Mouse (Mus musculus): ENCODE data around the gene Etl4. TPM values are rescaled to one million over a fixed set of nuclear protein-coding genes. Genes with fewer than 3 reads are reported as not detected.

The Etl4 gene
- polyA plus RNA-seq, 1 experiment from 2014 or later = 5.0 TPM

GRCm38 (mm10) chr2:20479199-20479598 is 569.6 kb downstream of the Etl4 start:
- 73% methylated on average over 2 of the region's 2 CpGs for WGBS
- Histone ChIP-seq H3K9ac (no peak overlapping the region), H3K4me3 (no peak overlapping the region), H3K9me3 (no peaks in the 10 kb centered on the region), H3K27ac (replicated peaks) (no peak overlapping the region), H3K36me3 (no peaks in the 10 kb centered on the region), H3K4me1 (replicated peaks) (no peaks in the 10 kb centered on the region), H3K27me3 (no peaks in the 10 kb centered on the region), H3K4me2 (no peak overlapping the region)
- ATAC-seq (ENCODE audit: low FRiP score, low read depth) = no peak

- no peak for ATAC-seq (ENCODE audit: low FRiP score, low read depth)
- Histone ChIP-seq H3K9me3 (no peaks in the 10 kb centered on the region), H3K9ac (no peak overlapping the region), H3K36me3 (no peaks in the 10 kb centered on the region), H3K27ac (replicated peaks) (no peak overlapping the region), H3K4me3 (no peak overlapping the region), H3K4me2 (no peak overlapping the region), H3K4me1 (replicated peaks) (no peaks in the 10 kb centered on the region), H3K27me3 (no peaks in the 10 kb centered on the region)
- 7% methylated on average over 2 of the region's 2 CpGs for WGBS
These were observed 576.7 kb downstream of the Etl4 start for GRCm38 (mm10) chr2:20486137-20486788.

- WGBS = 87% methylated on average over 3 of the region's 3 CpGs
- H3K4me2 ChIP-seq = no peak overlapping the region
These were observed 579.5 kb downstream of the Etl4 start for GRCm38 (mm10) chr2:20489090-20489489.

GRCm38 (mm10) chr2:20492125-20492524 is 582.5 kb downstream of the Etl4 start:
- H3K9me3 ChIP-seq = no peaks in the 10 kb centered on the region
- H3K36me3 ChIP-seq = no peaks in the 10 kb centered on the region
- no peak overlapping the region for H3K27ac ChIP-seq (replicated peaks)
- H3K27me3 ChIP-seq = no peaks in the 10 kb centered on the region
- no peak overlapping the region for H3K9ac ChIP-seq
- H3K4me3 ChIP-seq = no peak overlapping the region
- ATAC-seq (ENCODE audit: low FRiP score, low read depth) = no peak
- no peak overlapping the region for H3K4me2 ChIP-seq
- no peaks in the 10 kb centered on the region for H3K4me1 ChIP-seq (replicated peaks)
- WGBS = 51% methylated on average over 2 of the region's 2 CpGs

More at GRCm38 (mm10) chr2:20489090-20489489, 579.5 kb downstream of the Etl4 start:
- H3K9ac ChIP-seq = no peak overlapping the region
- H3K4me1 ChIP-seq (replicated peaks) = no peaks in the 10 kb centered on the region
- H3K9me3 ChIP-seq = no peaks in the 10 kb centered on the region
- no peaks in the 10 kb centered on the region for H3K36me3 ChIP-seq
- ATAC-seq (ENCODE audit: low FRiP score, low read depth) = no peak
- no peaks in the 10 kb centered on the region for H3K27me3 ChIP-seq
- H3K4me3 ChIP-seq = no peak overlapping the region
- H3K27ac ChIP-seq (replicated peaks) = no peak overlapping the region

- 71% methylated on average over 2 of the region's 2 CpGs for WGBS
These were observed 584.2 kb downstream of the Etl4 start for GRCm38 (mm10) chr2:20493806-20494205.

GRCm38 (mm10) chr2:20494666-20495065 is 585.1 kb downstream of the Etl4 start:
- H3K36me3 ChIP-seq = no peaks in the 10 kb centered on the region
- H3K4me1 ChIP-seq (replicated peaks) = no peaks in the 10 kb centered on the region
- no peak for ATAC-seq (ENCODE audit: low FRiP score, low read depth)
- no peaks in the 10 kb centered on the region for H3K9me3 ChIP-seq
- H3K4me2 ChIP-seq = no peak overlapping the region
- H3K27ac ChIP-seq (replicated peaks) = no peak overlapping the region
- no peak overlapping the region for H3K9ac ChIP-seq
- H3K27me3 ChIP-seq = no peaks in the 10 kb centered on the region
- WGBS = 14% methylated on average over 3 of the region's 3 CpGs
- H3K4me3 ChIP-seq = no peak overlapping the region

More at GRCm38 (mm10) chr2:20493806-20494205, 584.2 kb downstream of the Etl4 start:
- H3K9ac ChIP-seq = no peak overlapping the region
- no peaks in the 10 kb centered on the region for H3K36me3 ChIP-seq
- no peaks in the 10 kb centered on the region for H3K4me1 ChIP-seq (replicated peaks)
- H3K27me3 ChIP-seq = no peaks in the 10 kb centered on the region
- no peak overlapping the region for H3K4me2 ChIP-seq
- ATAC-seq (ENCODE audit: low FRiP score, low read depth) = no peak
- H3K9me3 ChIP-seq = no peaks in the 10 kb centered on the region
- no peak overlapping the region for H3K4me3 ChIP-seq
- H3K27ac ChIP-seq (replicated peaks) = no peak overlapping the region

GRCm38 (mm10) chr2:20496219-20496800 is 586.7 kb downstream of the Etl4 start:
- Histone ChIP-seq H3K36me3 (no peaks in the 10 kb centered on the region), H3K4me3 (no peak overlapping the region), H3K9ac (no peak overlapping the region), H3K27ac (replicated peaks) (no peak overlapping the region), H3K27me3 (no peaks in the 10 kb centered on the region), H3K4me1 (replicated peaks) (no peaks in the 10 kb centered on the region), H3K9me3 (no peaks in the 10 kb centered on the region; the same call in 1 of the 2 replicates), H3K4me2 (no peak overlapping the region)
- no peak for ATAC-seq (ENCODE audit: low FRiP score, low read depth)
- 45% methylated on average over 8 of the region's 8 CpGs for WGBS

- Histone ChIP-seq H3K4me2 (no peak overlapping the region), H3K9me3 (no peaks in the 10 kb centered on the region), H3K4me1 (replicated peaks) (no peaks in the 10 kb centered on the region), H3K27ac (replicated peaks) (no peak overlapping the region), H3K36me3 (no peaks in the 10 kb centered on the region), H3K27me3 (no peaks in the 10 kb centered on the region), H3K9ac (no peak overlapping the region), H3K4me3 (no peak overlapping the region)
- 68% methylated on average over 6 of the region's 6 CpGs for WGBS
- no peak for ATAC-seq (ENCODE audit: low FRiP score, low read depth)
These were observed 598.5 kb downstream of the Etl4 start for GRCm38 (mm10) chr2:20507832-20508723.

- no peaks in the 10 kb centered on the region for H3K4me1 ChIP-seq (replicated peaks)
- no peak overlapping the region for H3K4me2 ChIP-seq
- H3K27me3 ChIP-seq = no peaks in the 10 kb centered on the region
- no peaks in the 10 kb centered on the region for H3K9me3 ChIP-seq
- no peak overlapping the region for H3K9ac ChIP-seq
- WGBS = 77% methylated on average over 3 of the region's 3 CpGs
- H3K27ac ChIP-seq (replicated peaks) = no peak overlapping the region
- H3K36me3 ChIP-seq = no peaks in the 10 kb centered on the region
- H3K4me3 ChIP-seq = no peak overlapping the region
- no peak for ATAC-seq (ENCODE audit: low FRiP score, low read depth)
These were observed 599.1 kb downstream of the Etl4 start for GRCm38 (mm10) chr2:20508724-20509052.

- Histone ChIP-seq H3K4me1 (replicated peaks) (no peaks in the 10 kb centered on the region), H3K4me2 (no peak overlapping the region), H3K27ac (replicated peaks) (no peak overlapping the region), H3K9me3 (no peaks in the 10 kb centered on the region), H3K9ac (no peak overlapping the region), H3K27me3 (no peaks in the 10 kb centered on the region), H3K4me3 (no peak overlapping the region), H3K36me3 (no peaks in the 10 kb centered on the region)
- 70% methylated on average over 2 of the region's 2 CpGs for WGBS
- no peak for ATAC-seq (ENCODE audit: low FRiP score, low read depth)
These were observed 600.5 kb downstream of the Etl4 start for GRCm38 (mm10) chr2:20510061-20510460.

GRCm38 (mm10) chr2:20516270-20516865 is 606.8 kb downstream of the Etl4 start:
- Histone ChIP-seq H3K9me3 (no peaks in the 10 kb centered on the region), H3K4me3 (no peak overlapping the region)

GRCm38 (mm10) chr2:20517853-20518252 is 608.3 kb downstream of the Etl4 start:
- Histone ChIP-seq H3K27me3 (peaks cover 16% of the 10 kb centered on the region; the same call in 1 of the 2 replicates), H3K36me3 (no peaks in the 10 kb centered on the region), H3K9me3 (no peaks in the 10 kb centered on the region), H3K4me1 (replicated peaks) (peaks cover 20% of the 10 kb centered on the region), H3K4me3 (no peak overlapping the region), H3K9ac (no peak overlapping the region), H3K27ac (replicated peaks) (no peak overlapping the region), H3K4me2 (no peak overlapping the region)
- no peak for ATAC-seq (ENCODE audit: low FRiP score, low read depth)
- WGBS = 85% methylated on average over 2 of the region's 2 CpGs

More at GRCm38 (mm10) chr2:20516270-20516865, 606.8 kb downstream of the Etl4 start:
- peaks cover 20% of the 10 kb centered on the region for H3K4me1 ChIP-seq (replicated peaks)
- 95% methylated on average over 8 of the region's 8 CpGs for WGBS
- H3K27ac ChIP-seq (replicated peaks) = no peak overlapping the region
- no peak for ATAC-seq (ENCODE audit: low FRiP score, low read depth)
- no peak overlapping the region for H3K4me2 ChIP-seq
- no peaks in the 10 kb centered on the region for H3K36me3 ChIP-seq
- peaks cover 10% of the 10 kb centered on the region; the same call in 1 of the 2 replicates for H3K27me3 ChIP-seq
- no peak overlapping the region for H3K9ac ChIP-seq
